Mouse (Mus musculus) limb, embryonic 11.5 days (tissue): ENCODE measurements around the gene Zfp593. TPM values are rescaled to one million over a fixed set of nuclear protein-coding genes. Genes with fewer than 3 reads are reported as not detected.

Experiments
- ATAC-seq: fragments of 200-750 bp; cut with Nextera tagmentation; 2 replicates; pipeline ENCODE4 v1.8.0; 2017; ENCODE audit warnings: low read depth; ENCODE audit not compliant: insufficient number of reproducible peaks, low FRiP score, low TSS enrichment
- DNase-seq: peaks from one replicate; pipeline ENCODE4 v3.0.0-alpha.2; 2015; ENCODE audit warnings: low spot score
- H3K27ac ChIP-seq: fragments of 300-500 bp; sonication (generic); replicated peaks from 2 replicates; pipeline ENCODE4 v1.5.1; 2014; ENCODE audit warnings: low read depth, mild to moderate bottlenecking, low read length
- H3K27me3 ChIP-seq: fragments of 300-500 bp; sonication (generic); 2 replicates; pipeline ENCODE4 v1.6.1; 2014; ENCODE audit warnings: mild to moderate bottlenecking, low read length, mixed read lengths; ENCODE audit not compliant: control insufficient read depth, insufficient read depth
- H3K36me3 ChIP-seq: fragments of 300-500 bp; sonication (generic); 2 replicates; pipeline ENCODE4 v1.6.1; 2014; ENCODE audit warnings: mild to moderate bottlenecking, low read length, moderate library complexity, mixed read lengths; ENCODE audit not compliant: control insufficient read depth, insufficient read depth
- H3K4me1 ChIP-seq: fragments of 300-500 bp; sonication (generic); 2 replicates; pipeline ENCODE4 v1.6.1; 2014; ENCODE audit warnings: low read length, mixed read lengths; ENCODE audit not compliant: control insufficient read depth, insufficient read depth
- H3K4me2 ChIP-seq: fragments of 300-500 bp; sonication (generic); 2 replicates; pipeline ENCODE4 v1.6.1; 2014; ENCODE audit warnings: low read depth, mild to moderate bottlenecking, moderate library complexity; ENCODE audit not compliant: severe bottlenecking
- H3K4me3 ChIP-seq: fragments of 300-500 bp; sonication (generic); 2 replicates; pipeline ENCODE4 v1.5.1; 2014; ENCODE audit warnings: low read depth, low read length
- H3K9ac ChIP-seq: fragments of 300-500 bp; sonication (generic); 2 replicates; pipeline ENCODE4 v1.6.1; 2014; ENCODE audit warnings: mild to moderate bottlenecking, low read length
- H3K9me3 ChIP-seq: fragments of 300-500 bp; sonication (generic); 2 replicates; pipeline ENCODE4 v1.6.1; 2016; ENCODE audit warnings: low read length; ENCODE audit not compliant: control insufficient read depth
- WGBS: fragments of 180-500 bp; shearing (Covaris S2); extraction: QIAGEN DNeasy Blood & Tissue Kit; methylation state at CpG from one replicate; pipeline ENCODE4 v1.1.7; 2014; 5-methylcytosine and 5-hydroxymethylcytosine counted together
- polyA plus RNA-seq: library from polyadenylated mRNA; unstranded; fragments of >200 nt; fragmentation: Nextera tagmentation; extraction: Ambion mirVana; gene quantifications from 2 replicates; pipeline ENCODE4 v1.2.1, GENCODE M21; 2014

Zfp593 gene
- polyA plus RNA-seq = 16.2 and 17.1 TPM in 2 replicates

- H3K9ac ChIP-seq = peak within 1 kb of the TSS; percentile 67
- WGBS = under 1% methylated on average over 60 of the region's 60 CpGs
- H3K4me2 ChIP-seq = peak within 1 kb of the TSS; percentile 77
- no peaks in the 10 kb centered on the region for H3K36me3 ChIP-seq
- peaks cover 6% of the 10 kb centered on the region; the same call in 1 of the 2 replicates for H3K4me1 ChIP-seq
- peak; percentile 73 for ATAC-seq
- DNase-seq = peak; percentile 99
- peak within 1 kb of the TSS; percentile 70 for H3K4me3 ChIP-seq
- no peaks in the 10 kb centered on the region for H3K9me3 ChIP-seq
- H3K27me3 ChIP-seq = peaks cover 18% of the 10 kb centered on the region
- no peak within 1 kb of the TSS for H3K27ac ChIP-seq
These were observed at the start of gene Zfp593 for GRCm38 (mm10) chr4:134245148-134245843. Gene Zfp593, minus strand, starts transcription at chr4:134245592.

- WGBS = 54% methylated on average over 9 of the region's 9 CpGs
- no peaks in the 10 kb centered on the region for H3K9me3 ChIP-seq
- H3K4me2 ChIP-seq = no peak overlapping the region
- no peaks in the 10 kb centered on the region for H3K27me3 ChIP-seq
- DNase-seq (no peak), ATAC-seq (no peak)
- no peak overlapping the region for H3K4me3 ChIP-seq
- H3K4me1 ChIP-seq = no peaks in the 10 kb centered on the region
- H3K9ac ChIP-seq = no peak overlapping the region
- no peak overlapping the region for H3K27ac ChIP-seq
- no peaks in the 10 kb centered on the region for H3K36me3 ChIP-seq
These were observed 48.3 kb upstream of the Zfp593 start for GRCm38 (mm10) chr4:134293692-134294163.

- Histone ChIP-seq H3K4me1 (peaks cover 3% of the 10 kb centered on the region; the same call in 1 of the 2 replicates), H3K9me3 (no peaks in the 10 kb centered on the region), H3K4me3 (no peak overlapping the region), H3K27me3 (no peaks in the 10 kb centered on the region), H3K4me2 (no peak overlapping the region), H3K9ac (no peak overlapping the region), H3K27ac (no peak overlapping the region), H3K36me3 (no peaks in the 10 kb centered on the region)
- WGBS = 75% methylated on average over 18 of the region's 18 CpGs
- ATAC-seq = no peak
- no peak for DNase-seq
These were observed 47.8 kb upstream of the Zfp593 start for GRCm38 (mm10) chr4:134293061-134293691.

GRCm38 (mm10) chr4:134292067-134292466, 46.7 kb upstream of the Zfp593 start:
- Histone ChIP-seq H3K36me3 (no peaks in the 10 kb centered on the region), H3K4me3 (no peak overlapping the region), H3K4me1 (peaks cover 3% of the 10 kb centered on the region; the same call in 1 of the 2 replicates), H3K4me2 (no peak overlapping the region), H3K9me3 (no peaks in the 10 kb centered on the region), H3K27ac (no peak overlapping the region), H3K27me3 (no peaks in the 10 kb centered on the region), H3K9ac (no peak overlapping the region)
- 31% methylated on average over 7 of the region's 7 CpGs for WGBS
- DNase-seq (peak; percentile 93), ATAC-seq (no peak)

- DNase-seq = peak; percentile 29
- no peaks in the 10 kb centered on the region for H3K27me3 ChIP-seq
- peak overlapping the region; percentile 99 for H3K4me3 ChIP-seq
- H3K36me3 ChIP-seq = no peaks in the 10 kb centered on the region
- H3K9me3 ChIP-seq = no peaks in the 10 kb centered on the region
- H3K4me1 ChIP-seq = peaks cover 11% of the 10 kb centered on the region
- 31% methylated on average over 11 of the region's 11 CpGs for WGBS
- peak overlapping the region; percentile 95 for H3K4me2 ChIP-seq
- no peak for ATAC-seq
- peak overlapping the region; percentile 99 for H3K9ac ChIP-seq
- no peak overlapping the region for H3K27ac ChIP-seq
These were observed 43.2 kb upstream of the Zfp593 start for GRCm38 (mm10) chr4:134288397-134289256.

- under 1% methylated on average over 39 of the region's 43 CpGs for WGBS
- Histone ChIP-seq H3K27ac (peak within 1 kb of the TSS; percentile 98), H3K9ac (peak within 1 kb of the TSS; percentile 99), H3K4me3 (peak within 1 kb of the TSS; percentile 99), H3K4me2 (peak within 1 kb of the TSS; percentile 95), H3K36me3 (no peaks in the 10 kb centered on the region; the same call in 1 of the 2 replicates), H3K9me3 (no peaks in the 10 kb centered on the region), H3K4me1 (peaks cover 11% of the 10 kb centered on the region), H3K27me3 (no peaks in the 10 kb centered on the region)
- ATAC-seq (peak; percentile 82), DNase-seq (peak; percentile 86)
These were observed 42.2 kb upstream of the Zfp593 start, which contains the start of gene Pdik1l for GRCm38 (mm10) chr4:134287575-134288025. Gene Pdik1l, minus strand, starts transcription at chr4:134287895.

GRCm38 (mm10) chr4:134287168-134287564, 41.8 kb upstream of the Zfp593 start:
- Histone ChIP-seq H3K4me3 (peak overlapping the region; percentile 99), H3K9me3 (no peaks in the 10 kb centered on the region), H3K27ac (peak overlapping the region; percentile 98), H3K4me1 (peaks cover 11% of the 10 kb centered on the region), H3K27me3 (no peaks in the 10 kb centered on the region), H3K9ac (peak overlapping the region; percentile 99), H3K4me2 (peak overlapping the region; percentile 95), H3K36me3 (no peaks in the 10 kb centered on the region; the same call in 1 of the 2 replicates)
- WGBS = under 1% methylated on average over 57 of the region's 59 CpGs
- ATAC-seq (peak; percentile 91), DNase-seq (peak; percentile 97)
